Mouse (Mus musculus): Measurements from ENCODE around the gene Fam189a1. TPM values are rescaled to one million over a fixed set of nuclear protein-coding genes. Genes with fewer than 3 reads are reported as not detected.

The Fam189a1 gene
- polyA plus RNA-seq, 3 experiments from 2014 or later: 0.35 to 0.88 TPM; not detected in 1

DNA sequence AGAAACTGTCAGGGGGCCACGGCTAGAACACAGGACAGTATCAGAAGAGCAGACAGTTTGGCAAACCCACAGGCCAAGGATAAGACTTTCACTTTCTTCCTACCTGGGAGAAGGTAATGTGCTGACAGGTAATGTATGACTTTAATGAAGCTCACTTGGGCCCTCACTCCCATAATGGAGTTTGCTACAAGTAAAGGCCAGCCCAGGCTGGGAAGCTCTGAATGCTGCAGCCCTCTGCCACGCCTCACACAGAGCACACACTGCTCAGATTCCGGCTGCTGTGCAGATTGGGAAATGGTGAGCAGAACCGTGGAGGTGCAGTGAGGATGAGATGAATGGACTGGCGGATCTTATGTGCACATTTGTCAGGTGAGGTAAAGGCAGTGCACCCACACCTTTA is 211.7 kb downstream of the Fam189a1 start:
- ATAC-seq: no peak

DNA sequence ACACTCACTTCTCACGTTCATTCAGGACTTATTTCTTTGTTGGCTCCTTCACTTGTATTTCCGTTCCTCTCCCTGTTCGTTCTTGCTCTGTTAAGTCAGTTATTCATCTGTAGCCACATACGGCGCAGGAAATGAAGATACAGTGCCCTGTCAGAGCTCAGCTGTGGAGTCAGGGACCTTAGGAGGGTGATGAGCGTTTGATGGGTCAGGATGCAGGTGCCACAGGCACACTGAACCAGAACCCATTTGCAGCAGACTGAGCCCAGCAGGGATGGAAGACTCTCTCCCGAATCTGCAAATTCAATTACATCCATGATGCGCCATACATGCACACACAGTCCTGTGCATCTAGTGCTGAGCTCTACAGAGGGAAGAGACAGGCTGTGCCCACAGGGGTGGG is 212.2 kb downstream of the Fam189a1 start:
- ATAC-seq: no peak

GRCm38 (mm10) chr7:64936927-64937326 is 219.4 kb downstream of the Fam189a1 start:
- no peak for ATAC-seq

DNA sequence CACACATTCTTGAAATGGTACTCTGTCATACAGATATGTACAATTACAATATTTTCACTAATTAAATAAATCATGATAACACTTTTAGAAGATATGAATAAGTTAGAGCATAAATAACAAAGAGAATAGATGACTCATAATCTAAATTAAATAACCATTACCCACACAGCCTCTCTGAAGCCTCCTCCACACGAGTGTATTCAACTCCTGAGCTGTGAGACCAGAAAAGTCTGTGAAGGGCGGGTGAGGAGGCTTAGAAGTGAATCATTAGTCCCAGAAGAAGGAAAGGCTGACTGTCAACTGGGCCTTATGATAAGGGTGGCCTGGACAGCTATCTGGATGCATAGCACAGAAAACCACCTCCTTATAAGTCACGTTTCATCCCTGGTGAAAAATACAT is 222.3 kb downstream of the Fam189a1 start:
- ATAC-seq: no peak

- no peak for ATAC-seq
These were observed 225.4 kb downstream of the Fam189a1 start for GRCm38 (mm10) chr7:64930980-64931379.

GRCm38 (mm10) chr7:64923918-64924317 is 232.5 kb downstream of the Fam189a1 start:
- ATAC-seq: no peak

GRCm38 (mm10) chr7:64921189-64921588 is 235.2 kb downstream of the Fam189a1 start:
- ATAC-seq: no peak

- ATAC-seq: no peak
These were observed 235.6 kb downstream of the Fam189a1 start for GRCm38 (mm10) chr7:64920735-64921134.

GRCm38 (mm10) chr7:64916654-64917053 is 239.7 kb downstream of the Fam189a1 start:
- no peak for ATAC-seq

GRCm38 (mm10) chr7:64915121-64915520 is 241.2 kb downstream of the Fam189a1 start:
- no peak for ATAC-seq

GRCm38 (mm10) chr7:64911945-64912344 is 244.4 kb downstream of the Fam189a1 start:
- ATAC-seq: no peak

DNA sequence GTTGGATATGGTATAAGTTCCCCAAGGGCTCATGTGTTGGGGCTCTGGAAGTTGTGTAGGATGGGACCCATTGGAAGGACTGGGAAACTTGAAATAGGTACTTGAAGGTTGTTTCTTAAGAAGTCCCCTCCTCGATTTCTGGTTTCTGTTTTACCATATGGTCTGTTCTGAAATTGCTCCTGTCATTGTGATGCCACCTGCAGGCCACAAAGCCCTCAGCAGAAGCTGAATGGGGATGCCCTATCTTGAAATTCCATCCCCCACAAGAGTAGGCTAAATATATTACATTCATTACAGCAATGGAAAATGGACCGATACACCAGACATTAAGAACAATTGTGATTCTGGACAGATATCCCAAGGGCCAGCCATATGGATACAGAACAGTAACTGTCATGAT is 246.2 kb downstream of the Fam189a1 start:
- ATAC-seq: no peak

- ATAC-seq: no peak
These were observed 249.4 kb downstream of the Fam189a1 start for GRCm38 (mm10) chr7:64906955-64907354.

GRCm38 (mm10) chr7:64905506-64905905 is 250.9 kb downstream of the Fam189a1 start:
- ATAC-seq: no peak

GRCm38 (mm10) chr7:64900249-64900648 is 256.1 kb downstream of the Fam189a1 start:
- ATAC-seq: no peak

DNA sequence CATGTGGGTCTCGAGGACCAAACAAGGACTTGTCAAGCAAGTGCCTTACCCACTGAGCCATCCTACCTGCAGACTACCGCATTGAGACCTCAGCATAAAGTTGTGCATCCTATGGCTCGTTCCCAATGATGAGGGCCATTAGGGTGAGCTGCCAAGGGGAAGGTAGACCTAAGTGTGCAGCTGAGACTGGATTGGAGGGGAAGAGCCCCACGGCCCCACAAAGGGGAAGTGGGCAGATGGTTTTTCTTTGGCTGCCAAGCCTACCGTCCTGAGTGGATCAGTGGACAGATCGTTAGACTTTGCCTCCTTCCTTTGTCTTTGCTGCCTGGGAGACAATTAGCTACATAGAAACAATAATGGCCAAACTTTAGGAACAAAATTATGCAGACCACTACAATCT is 259.8 kb downstream of the Fam189a1 start:
- no peak for ATAC-seq

GRCm38 (mm10) chr7:64895685-64896101 is 260.7 kb downstream of the Fam189a1 start:
- no peak for ATAC-seq

- no peak for ATAC-seq
These were observed 265.2 kb downstream of the Fam189a1 start for GRCm38 (mm10) chr7:64891139-64891538.

GRCm38 (mm10) chr7:64889919-64890318 is 266.5 kb downstream of the Fam189a1 start:
- ATAC-seq: no peak

GRCm38 (mm10) chr7:64884187-64884862 is 272.0 kb downstream of the Fam189a1 start:
- ATAC-seq: no peak

DNA sequence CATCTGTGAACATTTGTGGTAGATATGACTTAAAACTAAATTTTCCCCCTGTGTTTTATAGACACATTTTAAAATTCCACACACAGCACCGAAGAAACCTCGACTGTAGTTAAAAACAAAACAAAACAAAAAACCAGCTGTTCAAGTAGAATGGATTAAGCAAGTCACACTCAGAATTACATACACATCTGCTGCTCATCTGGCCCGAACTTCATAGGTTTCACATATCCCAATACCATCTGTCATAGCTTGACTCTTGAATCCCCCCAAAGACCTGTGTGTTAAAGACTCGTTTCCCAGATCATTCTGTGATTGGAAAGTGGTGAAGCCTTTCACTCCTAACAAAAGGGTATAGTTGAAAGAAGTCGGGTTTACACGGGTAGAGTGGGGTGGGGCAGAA is 274.1 kb downstream of the Fam189a1 start:
- ATAC-seq: no peak

GRCm38 (mm10) chr7:64881387-64881786 is 275.0 kb downstream of the Fam189a1 start:
- ATAC-seq: no peak

GRCm38 (mm10) chr7:64880415-64880814 is 276.0 kb downstream of the Fam189a1 start:
- no peak for ATAC-seq

GRCm38 (mm10) chr7:64874941-64875340 is 281.4 kb downstream of the Fam189a1 start:
- ATAC-seq: no peak

DNA sequence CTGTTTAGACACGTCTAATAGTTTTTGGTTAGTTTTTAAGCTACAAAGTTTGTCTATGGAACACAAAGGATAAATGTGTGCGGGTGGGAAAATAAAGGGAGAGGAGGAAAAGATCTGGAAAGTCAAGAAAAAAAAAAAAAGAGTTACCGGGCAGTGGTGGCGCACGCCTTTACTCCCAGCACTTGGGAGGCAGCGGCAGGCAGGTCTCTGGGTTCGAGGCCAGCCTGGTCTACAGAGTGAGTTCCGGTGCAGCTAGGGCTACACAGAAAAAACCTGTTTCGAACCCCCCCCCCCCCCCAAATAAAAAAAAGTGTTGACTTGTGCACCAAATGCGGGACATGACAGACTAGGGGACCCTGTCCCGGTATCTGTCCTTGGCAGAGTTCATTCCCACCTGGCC is 283.1 kb downstream of the Fam189a1 start:
- peak; percentile 1 for ATAC-seq

Data from inflammation-experienced regulatory T-cells, adult 6 months (primary cell).